Mouse (Mus musculus): ENCODE data around the gene Atf6b.

DNA sequence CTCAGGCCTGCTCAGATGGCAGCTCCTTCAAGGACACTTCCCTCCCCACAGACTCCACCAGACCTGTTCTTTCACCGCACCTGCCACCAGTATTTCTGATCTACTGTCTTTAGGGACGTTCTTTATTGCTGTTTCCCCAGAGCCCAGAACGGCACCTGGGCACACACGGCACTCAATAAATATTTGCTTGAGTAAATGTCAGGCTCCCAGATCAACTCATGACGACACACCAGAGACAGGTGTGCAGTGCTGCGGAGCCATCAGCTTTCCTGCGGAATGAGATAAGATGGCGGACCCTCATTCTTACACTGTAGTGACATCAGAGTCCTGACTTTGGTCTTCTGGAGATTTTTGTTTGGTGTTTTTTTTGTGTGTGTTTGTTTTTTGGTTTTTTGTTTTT lies 25.9 kb upstream of the Atf6b start:
- no peak for TF ChIP-seq CTCF (IDR thresholded peaks at IDR 0.05)
- no peak for TF ChIP-seq POLR2A (IDR thresholded peaks at IDR 0.05; ENCODE audit: insufficient read depth, low read depth, low read length)
- TF ChIP-seq EP300 (IDR thresholded peaks at IDR 0.05; ENCODE audit: insufficient read depth, low read depth, low read length): no peak

Measured in heart, adult 2 months (tissue).